Mouse (Mus musculus) CH12.LX (cell line): ENCODE results near the gene Padi1.

Experiments used
- CTCF ChIP-seq, 2 experiments: IDR thresholded peaks in 1 of 2; conservative IDR thresholded peaks in 1 of 2; 2 replicates each; pipeline ENCODE4 v1.5.1; 2011 to 2012; ENCODE audit warnings: low read depth in 2 of 2, low read length in 2 of 2, improper control_type of control experiment in 1 of 2, inconsistent platforms in 1 of 2, mild to moderate bottlenecking in 1 of 2, moderate library complexity in 1 of 2
- E2F4 ChIP-seq: IDR thresholded peaks from 2 replicates; pipeline ENCODE4 v1.6.1; 2011; ENCODE audit warnings: low read depth, low read length, improper control_type of control experiment; ENCODE audit not compliant: insufficient replicate concordance
- EP300 ChIP-seq: IDR thresholded peaks from 2 replicates; pipeline ENCODE4 v1.6.1; 2011; ENCODE audit warnings: low read length, improper control_type of control experiment
- HCFC1 ChIP-seq: IDR thresholded peaks from 2 replicates; pipeline ENCODE4 v1.6.1; 2012; ENCODE audit warnings: low read depth, mild to moderate bottlenecking, inconsistent platforms, low read length, improper control_type of control experiment
- NELFE ChIP-seq: IDR thresholded peaks from 2 replicates; pipeline ENCODE4 v1.6.1; 2011; ENCODE audit warnings: low read depth, low read length, improper control_type of control experiment
- RCOR1 ChIP-seq: conservative IDR thresholded peaks from 2 replicates; pipeline ENCODE4 v1.6.1; 2012; ENCODE audit warnings: low read depth, mild to moderate bottlenecking, inconsistent platforms, low read length, improper control_type of control experiment
- SMC3 ChIP-seq: IDR thresholded peaks from 2 replicates; pipeline ENCODE4 v1.6.1; 2011; ENCODE audit warnings: low read depth, low read length, improper control_type of control experiment
- TCF12 ChIP-seq: IDR thresholded peaks from 2 replicates; pipeline ENCODE4 v1.6.1; 2014; ENCODE audit warnings: low read depth, mild to moderate bottlenecking, inconsistent platforms, low read length, improper control_type of control experiment
- UBTF ChIP-seq: IDR thresholded peaks from 2 replicates; pipeline ENCODE4 v1.6.1; 2012; ENCODE audit warnings: low read depth, mild to moderate bottlenecking, inconsistent platforms, low read length, improper control_type of control experiment, moderate library complexity

GRCm38 (mm10) chr4:140812191-140812590 lies 33.4 kb downstream of the Padi1 start:
- no peak for TF ChIP-seq E2F4
- TF ChIP-seq CTCF (conservative IDR thresholded peaks at IDR 0.05 in 1 of 2, IDR thresholded peaks at IDR 0.05 in 1 of 2; ENCODE audit: low read depth in 2 of 2, low read length in 2 of 2): no peak
- no peak for TF ChIP-seq HCFC1
- no peak for TF ChIP-seq TCF12
- no peak for TF ChIP-seq UBTF
- TF ChIP-seq NELFE: no peak
- no peak for TF ChIP-seq SMC3
- TF ChIP-seq EP300: no peak
- no peak for TF ChIP-seq RCOR1
